Mouse (Mus musculus): ENCODE data around the gene Tmprss9. TPM values are rescaled to one million over a fixed set of nuclear protein-coding genes. Genes with fewer than 3 reads are reported as not detected.

Gene Tmprss9
- polyA plus RNA-seq, 1 experiment from 2014 or later = 0.31 TPM

DNA sequence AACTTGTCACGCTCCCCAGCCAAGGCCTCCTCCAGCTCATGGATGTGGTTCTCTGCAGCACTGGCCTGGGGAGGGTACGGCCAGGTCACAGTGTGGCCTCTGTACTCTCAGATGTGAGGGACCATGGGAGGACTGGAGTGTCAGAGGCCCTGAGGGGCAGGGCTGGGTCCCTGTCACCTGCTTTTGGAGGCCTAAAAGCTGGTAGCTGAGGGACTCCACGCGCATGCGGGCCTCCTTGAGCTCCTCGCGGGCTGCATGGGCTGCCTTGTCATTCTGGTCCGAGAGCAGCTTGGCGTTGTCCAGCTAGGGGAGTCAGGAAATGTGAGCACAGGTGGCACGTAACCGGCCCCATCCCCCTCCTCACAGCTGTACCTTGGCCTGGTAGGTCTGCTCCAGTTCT, 33.1 kb downstream of the Tmprss9 start:
- Histone ChIP-seq H3K4me3 (no peak overlapping the region), H3K27ac (replicated peaks) (no peak overlapping the region), H3K4me2 (no peak overlapping the region), H3K9ac (no peak overlapping the region), H3K36me3 (peaks cover 76% of the 10 kb centered on the region), H3K27me3 (no peaks in the 10 kb centered on the region), H3K4me1 (replicated peaks) (peaks cover 8% of the 10 kb centered on the region), H3K9me3 (no peaks in the 10 kb centered on the region)
- no peak for ATAC-seq (ENCODE audit: low read depth)
- WGBS = 93% methylated on average over 11 of the region's 11 CpGs

DNA sequence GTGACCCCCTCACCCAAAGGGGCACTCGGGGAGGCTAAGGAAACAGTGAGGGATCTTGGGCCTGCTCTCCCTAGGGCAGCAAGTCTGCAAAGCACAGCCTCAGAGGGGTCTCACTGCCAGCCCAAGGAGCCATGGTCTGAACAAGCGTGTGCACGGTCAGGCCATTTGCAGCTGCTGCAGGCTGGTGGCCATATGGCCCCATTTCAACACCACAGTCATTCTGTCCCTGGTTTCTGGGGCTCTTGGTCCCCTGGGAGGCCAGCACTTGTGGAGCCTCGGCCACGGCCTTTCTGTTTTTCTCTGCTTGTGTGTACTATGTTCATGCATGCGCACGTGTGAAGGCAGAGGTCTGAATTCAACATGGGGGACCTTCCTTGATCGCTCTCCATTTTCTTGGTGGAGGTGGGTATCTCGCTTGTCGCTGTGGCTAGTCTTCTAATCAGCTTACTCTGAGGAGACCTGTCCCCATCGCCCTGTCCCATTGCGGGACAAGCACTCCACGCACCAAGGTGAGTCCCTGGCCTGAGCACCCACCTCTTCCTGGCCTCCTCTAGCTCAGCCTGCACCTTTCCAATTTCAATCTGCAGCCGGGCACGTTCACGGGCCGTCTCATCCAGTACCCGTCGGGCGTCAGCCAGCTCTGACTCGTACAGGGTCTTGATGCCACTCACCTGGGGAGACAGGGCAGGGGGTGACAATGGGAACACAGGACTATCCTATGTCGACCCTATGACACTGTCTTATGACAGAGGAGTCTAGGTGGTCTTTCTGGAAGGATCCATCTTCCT, 37.9 kb downstream of the Tmprss9 start:
- Histone ChIP-seq H3K4me2 (no peak overlapping the region), H3K4me3 (no peak overlapping the region), H3K36me3 (peaks cover 90% of the 10 kb centered on the region), H3K4me1 (replicated peaks) (peaks cover 6% of the 10 kb centered on the region; the same call in 1 of the 2 replicates), H3K27ac (replicated peaks) (no peak overlapping the region), H3K9me3 (no peaks in the 10 kb centered on the region), H3K9ac (no peak overlapping the region), H3K27me3 (no peaks in the 10 kb centered on the region)
- WGBS = 92% methylated on average over 22 of the region's 22 CpGs
- no peak for ATAC-seq (ENCODE audit: low read depth)

DNA sequence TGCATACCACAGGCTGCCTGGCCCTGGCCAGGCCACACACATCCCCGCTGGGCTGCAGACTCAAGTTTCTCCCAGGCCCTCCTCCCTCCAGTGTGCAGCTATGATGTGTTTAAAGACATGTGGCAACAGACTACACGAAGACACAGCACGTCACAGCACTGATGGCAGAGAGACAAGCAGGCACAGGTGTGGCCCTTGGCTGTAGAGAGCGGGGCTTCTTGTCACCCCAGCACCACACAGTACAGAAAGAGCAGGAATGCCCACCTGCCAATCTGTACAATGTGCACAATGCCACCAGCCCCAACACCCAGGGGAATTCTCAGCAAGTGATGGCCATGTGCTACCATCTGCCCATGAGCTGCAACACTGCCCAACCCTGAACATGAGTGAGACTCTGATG, 39.7 kb downstream of the Tmprss9 start:
- WGBS = 88% methylated on average over 4 of the region's 4 CpGs
- no peak overlapping the region for H3K9ac ChIP-seq
- peaks cover 84% of the 10 kb centered on the region for H3K36me3 ChIP-seq
- H3K4me2 ChIP-seq = no peak overlapping the region
- peaks cover 20% of the 10 kb centered on the region for H3K4me1 ChIP-seq (replicated peaks)
- H3K27ac ChIP-seq (replicated peaks) = no peak overlapping the region
- no peaks in the 10 kb centered on the region for H3K27me3 ChIP-seq
- no peaks in the 10 kb centered on the region for H3K9me3 ChIP-seq
- H3K4me3 ChIP-seq = no peak overlapping the region
- no peak for ATAC-seq (ENCODE audit: low read depth)

DNA sequence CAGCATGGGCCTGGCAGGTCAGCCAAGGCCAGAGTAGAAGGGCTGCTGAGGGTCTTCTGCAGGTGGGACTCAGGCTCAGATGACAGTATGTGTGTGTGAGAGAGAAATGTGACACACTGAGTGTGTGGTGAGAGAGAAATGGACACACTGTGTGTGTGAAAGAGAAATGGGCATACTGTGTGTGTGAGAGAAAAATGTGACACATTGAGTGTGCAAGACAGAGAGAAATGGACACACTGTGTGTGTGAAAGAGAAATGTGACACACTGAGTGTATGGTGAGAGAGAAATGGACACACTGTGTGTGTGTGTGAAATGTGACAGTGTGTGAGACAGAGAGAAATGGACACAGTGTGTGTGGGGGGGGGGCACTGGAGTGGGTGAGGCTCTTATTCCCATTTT, 40.2 kb downstream of the Tmprss9 start:
- H3K4me3 ChIP-seq = no peak overlapping the region
- H3K4me1 ChIP-seq (replicated peaks) = peaks cover 25% of the 10 kb centered on the region
- no peak for ATAC-seq (ENCODE audit: low read depth)
- H3K36me3 ChIP-seq = peaks cover 81% of the 10 kb centered on the region
- no peak overlapping the region for H3K27ac ChIP-seq (replicated peaks)
- H3K4me2 ChIP-seq = no peak overlapping the region
- H3K9me3 ChIP-seq = no peaks in the 10 kb centered on the region
- H3K27me3 ChIP-seq = no peaks in the 10 kb centered on the region
- no peak overlapping the region for H3K9ac ChIP-seq

DNA sequence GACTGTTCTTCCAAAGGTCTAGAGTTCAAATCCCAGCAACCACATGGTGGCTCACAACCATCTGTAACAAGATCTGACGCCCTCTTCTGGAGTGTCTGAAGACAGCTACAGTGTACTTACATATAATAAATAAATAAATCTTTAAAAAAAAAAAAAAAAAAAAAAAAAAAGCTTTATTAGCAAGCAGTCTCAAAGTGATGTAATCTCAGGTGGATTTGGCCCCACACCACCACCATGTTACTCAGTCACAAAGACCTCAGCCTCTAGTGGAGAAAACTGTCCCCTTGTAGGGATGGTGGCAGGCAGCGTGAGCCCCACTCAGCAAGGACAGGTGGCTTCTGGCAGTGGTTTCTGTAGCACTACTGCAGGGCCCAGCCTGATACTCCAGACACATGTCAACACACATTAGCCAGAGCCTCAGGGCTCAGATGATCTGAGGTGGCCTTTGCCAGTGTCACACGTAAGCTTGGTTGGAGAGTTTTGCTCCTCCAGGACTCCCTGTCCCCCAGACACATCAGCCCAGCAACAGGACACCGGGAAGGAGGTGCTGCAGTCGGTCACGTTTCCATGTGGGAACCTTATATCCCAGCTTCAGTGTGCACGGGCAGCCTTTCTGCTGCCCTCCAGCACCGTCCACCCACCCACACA, 41.8 kb downstream of the Tmprss9 start:
- H3K4me1 ChIP-seq (replicated peaks) = peaks cover 34% of the 10 kb centered on the region
- H3K9me3 ChIP-seq = no peaks in the 10 kb centered on the region
- no peak overlapping the region for H3K9ac ChIP-seq
- H3K4me2 ChIP-seq = no peak overlapping the region
- no peak overlapping the region for H3K4me3 ChIP-seq
- 93% methylated on average over 7 of the region's 8 CpGs for WGBS
- no peaks in the 10 kb centered on the region for H3K27me3 ChIP-seq
- peaks cover 66% of the 10 kb centered on the region for H3K36me3 ChIP-seq
- H3K27ac ChIP-seq (replicated peaks) = no peak overlapping the region
- no peak for ATAC-seq (ENCODE audit: low read depth)

DNA sequence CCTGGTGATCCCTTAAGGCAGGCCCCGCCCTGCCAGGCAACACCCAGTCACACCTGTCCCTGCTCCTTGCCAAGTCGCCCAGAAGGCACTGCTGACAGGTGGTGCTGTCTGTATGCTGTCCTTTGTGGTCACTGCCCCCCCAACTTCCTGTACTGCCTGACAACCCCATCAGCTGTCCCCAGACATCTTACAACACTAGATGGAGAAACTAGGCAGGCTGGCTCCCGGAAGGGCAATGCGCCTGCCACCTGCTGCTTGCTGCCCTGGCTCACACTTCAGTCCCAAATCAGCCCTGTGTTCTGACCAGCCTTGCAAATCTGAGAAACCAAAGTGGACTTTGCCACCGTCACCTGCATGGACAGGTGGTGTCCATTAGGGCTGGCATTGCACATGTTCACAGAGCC, 42.6 kb downstream of the Tmprss9 start:
- 88% methylated on average over 5 of the region's 5 CpGs for WGBS
- Histone ChIP-seq H3K36me3 (peaks cover 58% of the 10 kb centered on the region), H3K9me3 (no peaks in the 10 kb centered on the region)

DNA sequence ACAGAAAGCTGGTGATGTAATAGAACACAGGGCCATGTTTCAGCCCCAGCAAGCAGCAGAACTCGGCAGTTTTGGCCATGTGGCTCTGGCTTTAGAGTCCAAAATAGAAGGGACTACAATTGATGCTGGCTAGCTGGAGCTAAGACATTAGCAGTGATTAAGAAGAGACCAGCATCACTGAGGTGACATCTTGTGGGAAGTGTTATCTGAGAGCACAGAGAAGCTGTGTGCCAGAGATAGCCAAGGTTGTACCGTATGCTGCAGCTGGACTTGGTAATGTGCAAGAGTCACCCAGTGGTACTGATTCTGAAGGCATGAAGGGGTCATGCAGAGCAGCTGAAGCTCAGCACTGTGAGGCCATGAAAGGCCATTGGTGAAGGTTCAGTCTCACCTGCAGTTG, 43.6 kb downstream of the Tmprss9 start:
- no peak overlapping the region for H3K9ac ChIP-seq
- no peaks in the 10 kb centered on the region for H3K27me3 ChIP-seq
- no peak overlapping the region for H3K4me3 ChIP-seq
- ATAC-seq (ENCODE audit: low read depth) = no peak
- WGBS = 86% methylated on average over 2 of the region's 2 CpGs
- peaks cover 37% of the 10 kb centered on the region for H3K4me1 ChIP-seq (replicated peaks)
- H3K4me2 ChIP-seq = no peak overlapping the region
- no peak overlapping the region for H3K27ac ChIP-seq (replicated peaks)
- H3K9me3 ChIP-seq = no peaks in the 10 kb centered on the region
- H3K36me3 ChIP-seq = peaks cover 48% of the 10 kb centered on the region

More for the DNA sequence above, 42.6 kb downstream of the Tmprss9 start:
- Histone ChIP-seq H3K4me2 (no peak overlapping the region), H3K4me3 (no peak overlapping the region), H3K27me3 (no peaks in the 10 kb centered on the region), H3K4me1 (replicated peaks) (peaks cover 37% of the 10 kb centered on the region), H3K27ac (replicated peaks) (no peak overlapping the region), H3K9ac (no peak overlapping the region)
- ATAC-seq (ENCODE audit: low read depth) = no peak

DNA sequence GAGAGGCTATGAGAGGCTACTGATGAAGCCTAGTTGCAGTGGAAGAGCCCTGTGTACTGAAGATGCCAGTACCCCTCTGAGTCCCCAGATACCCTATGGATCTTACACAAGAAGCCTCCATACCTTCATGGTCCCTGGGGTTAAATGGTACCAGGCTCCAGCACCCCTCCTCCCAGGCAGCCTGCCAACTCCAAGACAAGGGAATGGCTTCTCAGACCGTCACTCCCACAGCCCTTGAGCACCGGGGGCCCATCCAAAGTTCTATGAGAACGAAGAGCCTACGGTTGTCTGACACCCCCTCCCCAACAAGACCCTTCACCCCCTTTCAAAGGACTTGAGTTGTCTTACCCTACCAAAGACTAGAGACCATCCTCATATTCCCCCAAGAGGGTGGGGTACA, 44.1 kb downstream of the Tmprss9 start:
- Histone ChIP-seq H3K9ac (no peak overlapping the region), H3K4me3 (no peak overlapping the region), H3K4me2 (no peak overlapping the region), H3K4me1 (replicated peaks) (peaks cover 37% of the 10 kb centered on the region), H3K36me3 (peaks cover 43% of the 10 kb centered on the region), H3K27me3 (no peaks in the 10 kb centered on the region), H3K9me3 (no peaks in the 10 kb centered on the region), H3K27ac (replicated peaks) (no peak overlapping the region)
- ATAC-seq (ENCODE audit: low read depth) = no peak
- WGBS = 90% methylated on average over 4 of the region's 4 CpGs

DNA sequence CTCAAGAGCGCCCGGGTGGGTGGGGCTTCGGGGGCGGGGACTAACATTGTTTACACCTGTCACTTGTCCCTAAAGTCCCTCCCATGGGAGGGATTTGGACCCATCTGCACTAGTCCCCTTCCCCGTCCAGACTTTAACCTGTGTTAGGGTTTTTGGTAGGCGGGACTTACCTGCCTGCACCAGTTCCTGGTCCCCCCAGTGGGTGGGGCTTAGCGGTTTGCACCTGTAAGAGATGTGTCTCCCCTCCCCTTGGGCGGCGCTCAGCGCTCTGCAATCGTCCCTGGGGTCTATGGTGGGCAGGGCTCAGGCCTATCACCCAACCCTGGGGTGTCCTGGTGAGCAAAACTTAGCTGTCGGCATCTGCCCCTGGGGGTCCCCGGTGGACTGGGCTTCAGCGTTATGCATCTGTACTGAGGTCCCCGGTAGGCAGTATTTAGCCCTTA, 45.7 kb downstream of the Tmprss9 start:
- Histone ChIP-seq H3K27ac (replicated peaks) (peak overlapping the region; percentile 79), H3K9me3 (no peaks in the 10 kb centered on the region), H3K9ac (peak overlapping the region; percentile 91), H3K36me3 (peaks cover 27% of the 10 kb centered on the region), H3K4me3 (peak overlapping the region; percentile 95), H3K4me1 (replicated peaks) (peaks cover 41% of the 10 kb centered on the region), H3K4me2 (peak overlapping the region; percentile 99), H3K27me3 (no peaks in the 10 kb centered on the region)
- WGBS = 2% methylated on average over 15 of the region's 15 CpGs
- peak; percentile 45 for ATAC-seq (ENCODE audit: low read depth)

DNA sequence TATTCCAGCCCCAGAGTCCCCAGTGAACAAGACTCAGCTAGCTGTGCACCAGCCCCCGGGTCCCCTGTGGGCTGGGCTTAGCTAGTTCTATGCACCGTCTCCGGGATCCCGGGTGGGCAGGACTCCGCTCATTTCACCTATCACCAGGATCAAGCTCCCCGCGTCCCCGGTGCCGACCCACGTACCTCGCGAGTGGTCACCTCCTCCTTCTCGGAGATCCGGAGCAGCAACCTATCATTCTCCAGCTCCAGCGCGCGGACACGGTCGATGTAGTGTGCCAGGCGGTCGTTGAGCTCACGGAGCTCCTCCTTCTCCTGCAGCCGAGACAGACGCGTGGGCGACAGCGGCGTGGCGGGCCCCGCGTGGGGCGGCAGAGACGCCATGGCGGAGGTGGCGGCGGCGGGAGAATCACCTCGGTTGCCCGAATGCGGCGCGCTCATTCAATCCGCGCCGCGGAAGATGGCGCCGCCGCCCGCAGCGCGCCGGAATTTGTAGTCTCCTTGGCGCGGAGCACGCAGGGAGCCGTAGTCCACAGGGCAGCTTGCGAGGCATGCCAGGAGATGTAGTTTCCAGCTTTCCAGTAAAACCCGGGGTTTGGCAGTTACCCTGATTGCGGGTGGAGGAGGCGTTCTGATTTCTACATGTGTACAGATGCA, 46.3 kb downstream of the Tmprss9 start, which contains the start of gene Lmnb2:
Gene Lmnb2 (minus strand): TSS at position 467 of the 656 bp plus-strand sequence.
- H3K27ac ChIP-seq (replicated peaks) = peak within 1 kb of the TSS; percentile 79
- no peaks in the 10 kb centered on the region for H3K27me3 ChIP-seq
- H3K4me2 ChIP-seq = peak within 1 kb of the TSS; percentile 99
- no peaks in the 10 kb centered on the region for H3K9me3 ChIP-seq
- peak; percentile 75 for ATAC-seq (ENCODE audit: low read depth)
- under 1% methylated on average over 58 of the region's 61 CpGs for WGBS
- peak within 1 kb of the TSS; percentile 91 for H3K9ac ChIP-seq
- H3K4me3 ChIP-seq = peak within 1 kb of the TSS; percentile 95
- peaks cover 23% of the 10 kb centered on the region for H3K36me3 ChIP-seq
- H3K4me1 ChIP-seq (replicated peaks) = peaks cover 41% of the 10 kb centered on the region

DNA sequence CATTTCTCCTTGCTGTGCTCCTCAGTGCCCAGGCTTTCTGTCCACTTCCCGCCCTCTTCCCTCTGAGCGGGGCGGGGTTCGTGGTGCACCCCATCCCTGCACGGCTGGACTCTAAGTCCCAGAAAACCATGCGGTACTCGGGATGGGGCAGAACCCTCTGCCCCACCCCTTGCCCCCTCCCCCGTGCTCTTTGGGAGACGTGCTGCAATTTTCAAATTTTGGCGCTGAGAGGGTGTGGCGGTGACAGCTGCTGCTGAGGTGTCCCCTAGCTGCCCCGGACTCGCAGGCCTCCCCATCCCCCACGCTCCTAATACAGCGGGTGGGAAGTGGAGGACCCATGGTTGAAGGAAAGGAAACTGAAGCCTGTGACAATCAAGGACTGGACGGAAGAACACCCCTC, 50.3 kb downstream of the Tmprss9 start:
- 10% methylated on average over 16 of the region's 16 CpGs for WGBS
- Histone ChIP-seq H3K27me3 (no peaks in the 10 kb centered on the region), H3K4me2 (peak overlapping the region; percentile 48), H3K9me3 (no peaks in the 10 kb centered on the region), H3K4me1 (replicated peaks) (peaks cover 16% of the 10 kb centered on the region), H3K36me3 (no peaks in the 10 kb centered on the region), H3K9ac (peak overlapping the region; percentile 26), H3K4me3 (peak overlapping the region; percentile 20), H3K27ac (replicated peaks) (no peak overlapping the region)
- no peak for ATAC-seq (ENCODE audit: low read depth)

DNA sequence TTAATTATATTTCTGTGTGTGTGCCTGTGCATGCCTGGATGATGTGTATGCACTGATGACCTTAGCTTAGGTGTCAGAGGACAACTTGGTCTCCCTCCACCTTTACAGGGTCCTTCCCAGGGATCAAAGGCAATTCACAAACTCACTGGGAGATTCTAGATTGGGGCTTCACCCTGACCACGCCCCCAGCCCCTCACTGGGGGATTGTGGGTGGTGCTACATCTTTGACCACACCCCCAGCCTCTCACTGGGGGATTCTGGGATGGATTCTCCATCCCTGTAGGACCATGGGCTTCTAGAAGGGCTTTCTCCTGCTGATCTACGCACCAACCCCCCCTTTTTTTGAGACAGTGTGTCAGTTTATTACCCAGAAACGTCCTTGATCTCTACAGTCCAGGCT, 53.8 kb downstream of the Tmprss9 start:
- Histone ChIP-seq H3K9me3 (no peaks in the 10 kb centered on the region), H3K27me3 (peaks cover 2% of the 10 kb centered on the region), H3K4me1 (replicated peaks) (peaks cover 19% of the 10 kb centered on the region), H3K9ac (no peak overlapping the region), H3K4me2 (no peak overlapping the region), H3K27ac (replicated peaks) (no peak overlapping the region), H3K4me3 (no peak overlapping the region), H3K36me3 (no peaks in the 10 kb centered on the region)
- 34% methylated on average over 3 of the region's 3 CpGs for WGBS
- ATAC-seq (ENCODE audit: low read depth) = no peak

All from neural tube, embryonic 13.5 days (tissue).